Mouse (Mus musculus): ENCODE data around the gene Ubap1l.

Gene Ubap1l

GRCm38 (mm10) chr9:65408871-65409295 lies 48.0 kb downstream of the Ubap1l start:
- DNase-seq (ENCODE audit: low read depth, low spot score) = no peak

DNA sequence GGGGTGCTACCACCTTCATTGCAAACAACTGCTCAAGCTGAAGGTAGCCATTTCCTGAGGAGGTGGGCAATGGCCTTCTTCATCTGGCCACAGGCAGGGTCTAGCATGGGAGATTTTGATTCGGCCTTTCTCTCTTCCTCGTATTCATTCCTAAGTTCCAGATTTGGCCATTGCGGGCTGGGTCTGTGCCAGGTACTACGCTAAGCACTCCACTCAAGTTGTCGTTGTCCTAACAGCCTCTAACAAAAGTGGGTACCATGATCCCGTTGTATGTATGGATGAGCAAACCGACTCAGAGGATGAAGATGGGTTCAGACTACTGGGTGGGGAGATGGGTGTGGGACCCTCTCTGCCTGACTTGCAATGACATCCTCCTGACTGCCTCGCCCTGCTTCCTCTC lies 49.5 kb downstream of the Ubap1l start:
- no peak for DNase-seq (ENCODE audit: low read depth, low spot score)

- DNase-seq (ENCODE audit: low read depth, low spot score) = no peak
These were observed 50.5 kb downstream of the Ubap1l start for GRCm38 (mm10) chr9:65411326-65411725.

- DNase-seq (ENCODE audit: low read depth, low spot score) = no peak
These were observed 56.9 kb downstream of the Ubap1l start for GRCm38 (mm10) chr9:65417738-65418137.

- DNase-seq (ENCODE audit: low read depth, low spot score) = no peak
These were observed 58.8 kb downstream of the Ubap1l start for GRCm38 (mm10) chr9:65419633-65420032.

- no peak for DNase-seq (ENCODE audit: low read depth, low spot score)
These were observed 62.1 kb downstream of the Ubap1l start, which contains the start of gene Slc51b for GRCm38 (mm10) chr9:65422760-65423501. Gene Slc51b (minus strand): TSS chr9:65422955.

DNA sequence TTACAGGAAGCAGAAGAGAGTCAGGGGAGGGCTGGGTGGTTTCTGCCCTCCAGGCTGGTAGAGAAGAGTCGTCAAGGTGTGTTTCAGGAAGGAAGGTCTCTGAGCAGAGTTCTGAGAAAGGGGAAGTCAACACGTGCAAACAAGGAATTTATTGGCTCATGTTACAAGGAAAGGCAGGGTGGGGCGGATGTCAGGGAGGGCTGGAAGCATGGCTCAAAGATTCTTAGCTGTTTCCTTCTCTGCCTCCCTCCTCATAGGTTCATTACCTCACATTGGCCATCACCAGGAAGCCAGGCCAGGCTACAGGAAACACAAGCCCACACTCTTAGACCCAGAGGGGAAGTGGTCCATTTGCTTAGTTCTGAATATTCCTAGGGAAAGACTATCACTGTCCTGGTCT lies 63.6 kb downstream of the Ubap1l start:
- no peak for DNase-seq (ENCODE audit: low read depth, low spot score)

- no peak for DNase-seq (ENCODE audit: low read depth, low spot score)
These were observed 66.7 kb downstream of the Ubap1l start for GRCm38 (mm10) chr9:65427511-65427910.

DNA sequence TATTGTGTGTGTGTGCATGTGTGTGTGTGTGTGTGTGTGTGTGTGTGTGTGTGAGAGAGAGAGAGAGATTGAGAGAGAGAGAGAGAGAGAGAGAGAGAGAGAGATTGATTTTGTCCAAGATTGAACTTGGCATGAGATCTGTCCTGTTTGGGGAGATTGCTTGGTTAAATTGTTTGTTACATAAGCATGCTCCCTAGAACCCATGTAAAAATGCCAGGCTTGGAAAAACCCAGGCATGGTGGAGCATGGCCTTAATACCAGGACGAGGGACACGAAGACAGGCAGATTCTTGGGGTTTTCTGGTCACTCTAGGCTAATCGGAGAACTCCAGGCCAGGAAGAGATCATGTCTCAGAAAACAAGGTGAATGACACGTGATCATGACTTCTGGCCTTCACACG lies 67.2 kb downstream of the Ubap1l start:
- no peak for DNase-seq (ENCODE audit: low read depth, low spot score)

All from mesoderm, embryonic 11.5 days (tissue).